Mouse (Mus musculus): ENCODE data around the gene Trp53tg5.

Trp53tg5 gene

DNA sequence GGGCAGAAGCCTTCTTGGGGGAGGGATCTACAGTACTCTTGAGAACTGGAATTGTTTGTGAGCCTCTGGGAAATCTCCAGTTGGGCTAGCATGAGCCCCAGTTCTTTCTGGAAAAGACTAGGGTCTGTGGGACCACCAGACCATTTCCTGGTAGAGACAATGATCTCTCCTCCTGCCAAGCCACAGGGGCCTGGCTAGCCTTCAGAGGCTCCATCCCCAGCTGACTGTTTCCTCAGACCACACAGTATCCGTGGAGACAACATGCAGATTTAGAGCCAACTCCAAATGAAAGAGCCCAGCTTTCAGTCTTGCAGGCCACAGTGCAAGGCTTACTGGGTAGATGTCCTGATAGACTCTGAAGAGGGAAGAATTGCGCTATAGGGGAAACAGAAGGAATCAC is 20.6 kb upstream of the Trp53tg5 start:
- DNase-seq, result no peak

DNA sequence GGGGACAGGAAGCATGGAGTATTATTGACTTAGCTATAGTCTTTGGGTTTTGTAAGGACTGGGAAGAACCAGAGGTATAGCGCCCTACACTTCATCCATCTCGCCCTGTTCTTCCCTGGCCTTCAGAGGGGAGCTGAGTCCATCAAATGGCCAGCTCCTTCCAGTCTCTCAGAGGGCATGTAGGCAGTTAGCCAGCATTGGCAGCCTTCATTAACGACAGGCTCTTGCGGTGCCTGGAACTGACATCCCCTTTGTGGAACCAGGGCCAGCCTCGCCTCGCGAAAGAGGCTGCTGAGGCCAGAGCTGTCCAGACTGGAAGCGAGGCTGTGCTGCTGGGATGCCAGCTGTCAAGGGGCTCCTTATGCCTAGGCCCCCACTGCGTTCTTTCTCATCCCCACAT is 14.3 kb upstream of the Trp53tg5 start:
- DNase-seq, result no peak

DNA sequence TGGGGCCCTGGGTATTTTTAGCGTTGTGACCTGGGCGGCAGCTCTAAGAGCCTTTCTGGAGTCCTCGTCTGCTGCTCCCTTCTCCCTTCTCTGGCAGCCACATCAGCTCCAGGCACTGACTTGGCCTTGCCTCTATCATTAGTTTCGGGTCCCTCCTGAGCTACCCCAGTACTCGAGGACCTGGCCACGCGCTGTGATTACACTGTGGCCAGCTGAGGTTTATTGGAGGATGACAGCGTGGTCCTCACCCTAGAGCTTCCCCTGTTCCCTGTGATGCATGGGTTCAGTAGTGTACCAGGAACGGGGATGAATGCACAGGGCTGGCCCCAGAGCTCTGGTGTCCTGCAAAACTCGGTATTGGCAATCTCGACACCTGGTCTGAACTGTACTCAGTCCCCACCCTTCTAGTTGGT is 13.6 kb upstream of the Trp53tg5 start:
- no peak for DNase-seq

DNA sequence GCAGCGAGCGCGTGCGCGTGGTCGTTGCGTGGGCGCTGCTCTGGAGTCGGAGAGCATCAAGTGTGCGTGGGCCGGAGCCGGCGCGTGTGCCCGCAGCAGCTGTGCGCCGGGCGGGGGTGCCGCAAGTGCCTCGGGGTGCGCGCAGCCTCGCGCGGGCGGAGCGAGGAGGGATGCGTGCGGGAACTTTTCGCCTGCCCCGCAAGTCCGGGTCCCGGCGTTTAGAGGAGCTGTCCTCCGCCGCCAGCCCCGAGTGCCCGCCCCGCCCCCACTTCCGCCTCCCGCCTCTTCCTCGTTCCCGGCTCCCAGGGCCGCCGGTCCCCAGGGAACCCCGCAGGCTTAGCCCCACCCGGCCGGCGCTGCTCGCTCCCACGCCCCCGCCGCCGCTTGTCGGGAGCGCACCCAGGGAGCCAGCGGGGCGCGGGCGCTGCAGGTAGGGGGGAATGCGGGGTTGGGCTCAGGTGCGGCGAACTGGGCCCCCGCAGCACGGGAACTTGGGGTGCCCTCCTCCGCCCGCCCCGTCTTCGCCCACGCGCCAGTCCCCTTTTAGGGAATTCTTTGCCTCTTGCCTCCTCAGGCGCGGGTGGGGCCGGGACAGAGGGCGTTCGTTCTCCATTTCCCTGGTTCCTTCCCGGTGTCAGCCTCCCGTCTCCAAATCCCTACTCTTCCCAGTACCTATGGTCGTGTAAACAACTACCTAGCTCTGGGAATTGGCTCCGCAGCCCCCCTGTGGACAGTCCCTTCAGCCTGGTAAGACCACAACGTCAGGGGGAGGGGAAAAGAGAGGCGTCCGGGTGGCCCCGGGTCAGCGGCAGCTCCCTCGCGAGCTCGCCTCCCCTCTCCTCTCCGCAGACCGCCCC is 13.0 kb upstream of the Trp53tg5 start:
- peak; percentile 41 for DNase-seq

DNA sequence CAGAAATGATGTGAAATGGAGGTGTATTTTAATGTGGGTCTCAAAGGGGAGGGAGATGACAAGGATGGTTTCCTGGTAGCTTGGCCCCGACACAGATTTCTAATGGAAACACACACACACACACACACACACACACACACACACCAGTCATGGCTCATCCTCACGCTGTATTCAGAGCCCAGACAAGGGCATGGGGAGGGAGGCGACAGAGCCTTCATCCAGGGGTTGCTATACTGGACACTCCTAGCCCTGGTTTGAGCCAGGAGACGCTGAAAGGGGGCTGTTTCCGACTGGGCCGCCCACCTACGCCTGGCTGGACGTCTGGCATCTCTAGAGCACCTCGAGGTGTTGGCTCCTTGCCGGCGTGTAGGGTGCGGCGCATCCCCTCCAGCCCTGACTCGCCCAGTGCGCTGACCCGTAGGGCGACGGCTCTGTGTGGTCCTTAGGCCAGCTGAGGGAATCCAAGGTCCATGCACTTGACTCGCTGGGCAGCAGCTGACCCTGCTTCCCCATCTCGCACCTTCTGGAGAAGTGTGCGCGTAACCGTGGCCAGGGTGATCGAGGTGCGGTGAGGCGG is 12.2 kb upstream of the Trp53tg5 start, which contains the start of gene Dbndd2:
Gene Dbndd2 (plus strand): TSS at position 426 of the 577 bp plus-strand sequence.
- peak; percentile 78 for DNase-seq

DNA sequence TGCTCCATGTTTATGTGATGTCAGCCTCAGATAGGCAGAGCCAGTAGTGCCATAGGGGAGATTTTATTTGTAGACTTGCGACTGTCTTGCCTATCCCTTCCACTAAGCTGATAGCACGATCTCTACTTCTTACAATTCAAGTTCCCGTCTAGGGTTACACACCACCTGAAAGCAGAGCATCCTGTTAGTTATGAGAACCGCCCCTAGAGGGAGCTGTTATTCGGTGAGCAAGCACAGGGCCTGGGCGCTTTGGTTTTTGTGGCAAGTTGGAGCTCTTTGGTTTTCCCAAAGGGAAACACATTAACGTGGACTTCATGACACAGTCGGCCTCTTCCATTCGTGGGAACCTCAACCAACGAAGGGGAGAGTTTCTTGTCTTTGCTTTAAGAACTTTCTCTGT is 3.3 kb downstream of the Trp53tg5 start:
- DNase-seq, result no peak

DNA sequence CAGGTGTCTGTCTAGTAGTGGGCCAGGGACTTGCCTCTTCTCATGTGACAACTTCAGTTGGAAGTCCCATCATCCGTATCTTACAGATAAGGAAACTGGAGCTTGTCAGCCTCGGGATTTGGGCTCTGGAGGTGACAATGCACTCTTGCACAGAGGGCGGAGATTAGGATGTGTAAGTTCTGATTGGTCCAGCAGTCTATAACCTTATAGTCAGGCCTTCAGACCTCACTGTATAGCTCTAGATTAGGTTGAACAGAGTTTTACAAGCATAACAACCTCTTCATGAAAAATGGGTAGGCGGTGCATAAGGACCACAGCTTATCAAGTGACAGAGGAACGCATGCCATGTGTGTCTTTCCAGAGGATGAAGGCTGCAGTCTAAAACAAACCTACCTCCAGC is 6.7 kb downstream of the Trp53tg5 start:
- no peak for DNase-seq

DNA sequence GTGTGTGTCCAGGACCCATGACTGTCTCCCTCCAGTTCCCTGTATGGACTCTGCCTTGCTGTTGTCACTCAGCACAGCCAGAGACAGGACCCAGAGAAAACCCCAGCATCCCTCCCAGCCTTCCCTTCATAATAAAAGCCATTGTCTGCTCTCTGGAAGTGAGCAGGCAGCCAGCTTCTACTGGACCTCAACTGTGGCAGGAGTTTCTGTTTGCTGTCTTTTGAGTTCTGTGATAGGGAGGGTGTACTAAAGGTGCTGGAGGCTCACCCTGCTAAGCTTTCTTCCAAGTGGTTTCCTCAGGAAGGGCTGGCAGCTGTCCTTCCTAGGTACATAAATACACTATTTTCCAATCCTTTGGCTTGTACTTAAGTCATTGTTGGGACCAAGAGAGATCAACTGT is 8.4 kb downstream of the Trp53tg5 start:
- no peak for DNase-seq

DNA sequence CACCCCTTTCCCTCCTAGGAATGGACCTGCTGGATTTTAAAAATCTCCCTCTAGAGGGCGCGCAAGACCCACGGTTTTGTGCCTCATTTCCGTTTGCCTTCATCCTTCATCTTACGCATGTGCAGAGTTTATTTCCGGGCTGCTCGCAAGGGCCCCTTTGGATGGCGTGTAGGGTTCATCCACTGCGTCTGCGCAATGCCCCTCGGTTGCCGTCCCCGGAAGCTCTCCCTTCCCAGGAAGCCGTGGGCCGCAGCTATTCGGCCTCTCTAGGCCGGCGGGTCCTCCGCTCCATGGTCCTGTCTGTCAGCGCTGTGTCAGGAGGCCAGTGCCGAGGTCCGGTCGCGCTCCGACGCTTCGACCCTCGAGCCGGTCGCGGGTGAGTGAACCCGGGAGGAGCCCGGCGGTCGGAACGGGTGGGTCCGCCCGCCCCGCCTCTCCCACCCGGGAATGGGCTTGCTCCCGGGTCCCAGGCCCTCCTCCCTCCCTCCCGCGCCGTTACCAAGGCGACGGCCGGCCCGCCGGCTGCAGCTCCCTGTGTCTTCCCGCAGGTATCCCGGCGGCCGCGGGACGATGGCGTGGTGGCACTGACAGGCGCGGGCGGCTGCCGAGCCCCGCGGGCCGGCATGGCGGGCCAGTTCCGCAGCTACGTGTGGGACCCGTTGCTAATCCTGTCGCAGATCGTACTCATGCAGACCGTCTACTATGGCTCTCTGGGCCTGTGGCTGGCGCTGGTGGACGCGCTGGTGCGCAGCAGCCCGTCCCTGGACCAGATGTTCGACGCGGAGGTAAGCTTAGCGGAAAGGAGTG is 12.6 kb downstream of the Trp53tg5 start, which contains the start of gene Gm20458:
Gene Gm20458 (plus strand): TSS at position 223 of the 807 bp plus-strand sequence.
- DNase-seq, result peak; percentile 98

DNA sequence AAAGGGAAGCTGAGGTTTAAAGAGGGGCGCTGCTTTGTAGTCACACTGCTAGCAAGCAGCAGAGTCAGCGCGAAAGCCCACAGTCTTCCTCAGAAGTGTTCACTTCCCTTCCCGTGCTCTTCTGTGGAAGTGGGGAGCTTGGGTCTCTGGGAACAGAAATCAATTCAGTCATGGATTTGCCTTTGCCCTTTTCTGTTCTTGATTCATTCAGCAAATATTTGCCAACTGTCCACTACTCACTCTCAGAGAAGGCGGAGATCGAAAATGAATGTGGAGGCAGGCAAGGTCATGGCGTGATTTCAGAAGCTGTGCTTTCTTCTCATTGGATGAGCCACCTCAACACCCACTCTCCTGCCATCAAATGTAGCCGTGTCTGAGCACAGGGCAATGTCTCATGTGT is 15.0 kb downstream of the Trp53tg5 start:
- DNase-seq, result peak; percentile 65

DNA sequence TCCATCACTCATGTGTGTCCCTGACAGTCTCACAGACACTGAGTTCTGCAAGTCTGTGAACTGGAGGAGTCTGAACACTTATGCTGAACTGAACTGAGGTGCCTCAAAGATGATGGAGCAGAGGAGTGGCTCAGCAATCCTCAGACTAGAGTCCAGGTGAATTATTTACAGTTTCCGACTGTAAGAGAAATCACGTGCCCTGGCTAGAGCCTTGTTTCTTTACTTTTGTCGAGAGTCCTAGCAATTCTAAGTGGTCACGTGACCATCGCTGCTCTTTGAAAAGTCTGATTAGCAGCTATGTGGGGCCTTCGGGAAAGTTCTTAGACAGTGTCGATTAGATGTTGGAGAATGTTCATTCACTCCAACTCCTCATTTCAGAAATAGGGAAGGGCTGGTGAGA is 15.6 kb downstream of the Trp53tg5 start:
- peak; percentile 87 for DNase-seq

DNA sequence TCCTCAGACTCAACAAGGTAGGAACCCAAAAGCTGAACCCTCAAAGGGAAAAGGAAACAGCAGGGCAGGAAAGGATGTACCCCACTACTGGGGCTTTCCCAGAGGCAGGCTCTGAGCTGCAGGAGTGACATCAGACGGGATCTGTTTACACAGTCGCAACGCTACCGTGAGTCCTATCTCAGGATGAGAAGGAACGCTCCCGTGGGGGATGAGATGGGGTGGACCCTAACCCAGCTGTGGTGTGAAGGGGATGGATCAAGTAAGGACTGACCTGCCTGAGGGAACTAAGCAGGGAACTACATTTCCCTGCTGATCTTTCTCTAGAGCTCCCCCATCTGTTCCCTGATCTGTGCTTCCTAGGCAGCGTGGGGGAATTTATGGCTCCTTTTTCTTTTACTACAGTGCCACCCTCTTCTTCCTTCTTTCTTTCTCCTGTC is 16.6 kb downstream of the Trp53tg5 start, which contains the start of gene Sys1:
Gene Sys1 (plus strand): TSS at position 101 of the 437 bp plus-strand sequence.
- no peak for DNase-seq

DNA sequence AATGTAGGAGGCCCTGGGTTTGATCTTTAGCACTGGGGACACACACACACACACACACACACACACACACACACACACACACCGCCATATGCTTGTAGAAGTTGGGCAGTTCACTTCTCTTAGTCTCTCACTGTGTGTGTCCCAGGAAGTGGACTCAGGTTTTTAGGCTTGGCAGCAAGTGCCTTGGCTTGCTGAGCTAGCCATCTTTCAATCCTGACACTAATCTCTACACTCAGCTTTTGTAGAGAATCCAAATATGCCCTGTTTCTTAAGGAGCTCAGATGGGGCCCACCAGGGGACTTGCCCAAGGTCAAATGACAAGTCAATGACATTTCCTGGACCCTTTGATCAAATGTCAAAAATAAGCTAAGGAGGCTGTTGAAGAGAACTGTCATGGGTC is 17.1 kb downstream of the Trp53tg5 start:
- DNase-seq, result no peak

DNA sequence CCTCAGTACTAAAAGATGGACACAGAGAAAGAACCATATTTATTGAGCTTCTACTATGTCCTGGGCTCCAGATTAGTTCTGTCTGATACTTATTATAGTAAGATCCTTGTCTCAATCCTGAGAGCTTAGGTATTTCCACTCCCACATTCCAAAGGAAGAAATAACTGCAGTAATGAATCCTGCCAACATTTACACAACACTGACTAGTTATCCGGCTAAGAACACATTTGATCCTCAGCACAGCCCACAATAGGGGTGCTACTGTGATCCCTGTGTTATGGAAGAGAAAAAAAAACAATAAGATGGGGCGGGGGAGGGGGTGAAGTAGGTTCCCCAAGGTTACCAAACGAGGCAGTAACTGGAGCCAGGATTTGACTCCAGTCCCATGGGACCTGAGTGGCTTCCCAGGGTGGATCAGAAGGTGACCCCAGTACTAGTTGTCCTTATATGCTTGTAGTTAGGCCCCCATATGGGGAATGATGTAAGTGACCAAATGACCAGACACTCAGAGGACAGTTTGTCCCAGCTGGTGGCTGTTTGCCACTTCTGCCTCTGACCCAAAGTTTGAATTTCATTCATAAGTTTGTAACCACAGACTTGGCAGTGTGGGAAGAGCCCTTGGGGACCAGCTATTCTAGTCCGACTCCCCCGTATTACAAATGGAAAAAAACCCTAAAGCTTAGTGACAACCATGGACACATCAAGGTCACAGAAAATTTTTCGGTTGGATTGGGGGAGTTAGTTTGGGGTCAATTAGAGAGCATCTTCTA is 17.9 kb downstream of the Trp53tg5 start:
- no peak for DNase-seq

DNA sequence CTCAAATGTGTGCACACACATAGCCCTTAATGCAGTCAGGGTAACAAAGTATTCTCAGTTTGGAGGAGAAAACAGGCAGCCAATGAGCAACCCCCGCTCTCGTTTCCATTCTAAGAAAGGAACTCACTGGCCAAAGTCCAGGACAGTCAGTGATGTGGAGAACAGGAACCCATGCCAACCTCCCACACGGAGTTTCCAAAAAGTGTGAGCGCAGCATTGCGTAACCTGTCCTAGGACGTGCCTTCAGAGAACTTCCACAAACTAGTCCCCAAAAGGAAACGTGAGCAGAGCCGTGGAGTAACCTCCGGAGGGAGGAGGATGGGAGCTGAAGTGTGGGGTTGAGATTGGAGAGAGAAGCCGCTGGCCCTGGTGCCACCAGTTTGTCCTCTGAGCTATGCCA is 18.7 kb downstream of the Trp53tg5 start:
- peak; percentile 96 for DNase-seq

DNA sequence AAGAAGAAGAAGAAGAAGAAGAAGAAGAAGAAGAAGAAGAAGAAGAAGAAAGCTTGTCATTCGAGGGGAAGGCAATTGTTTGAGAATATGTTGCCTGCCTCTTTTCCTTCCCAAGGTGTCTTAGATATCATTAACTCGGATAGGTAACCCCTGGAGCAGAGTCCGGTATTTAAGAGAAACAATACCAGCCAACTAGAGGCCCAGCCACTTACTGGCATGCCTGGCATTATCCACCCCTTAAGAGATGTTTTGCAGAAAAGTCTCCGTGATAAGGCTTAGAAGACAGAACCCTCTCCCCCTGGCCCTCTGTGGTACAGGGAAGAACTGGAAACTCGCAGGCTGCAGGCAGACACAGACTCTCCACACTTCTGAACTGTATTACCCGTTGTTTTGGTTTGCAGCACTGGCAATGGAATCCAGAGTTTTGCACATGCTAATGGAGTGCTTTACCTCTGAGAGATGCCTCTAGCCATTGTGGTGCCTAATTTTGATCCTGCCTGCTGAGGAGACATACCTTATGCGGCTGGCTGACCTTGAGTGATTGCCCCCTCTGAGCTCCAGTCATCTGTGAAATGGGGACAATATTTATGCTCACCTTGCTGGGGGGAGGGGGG is 19.5 kb downstream of the Trp53tg5 start:
- DNase-seq, result peak; percentile 67

DNA sequence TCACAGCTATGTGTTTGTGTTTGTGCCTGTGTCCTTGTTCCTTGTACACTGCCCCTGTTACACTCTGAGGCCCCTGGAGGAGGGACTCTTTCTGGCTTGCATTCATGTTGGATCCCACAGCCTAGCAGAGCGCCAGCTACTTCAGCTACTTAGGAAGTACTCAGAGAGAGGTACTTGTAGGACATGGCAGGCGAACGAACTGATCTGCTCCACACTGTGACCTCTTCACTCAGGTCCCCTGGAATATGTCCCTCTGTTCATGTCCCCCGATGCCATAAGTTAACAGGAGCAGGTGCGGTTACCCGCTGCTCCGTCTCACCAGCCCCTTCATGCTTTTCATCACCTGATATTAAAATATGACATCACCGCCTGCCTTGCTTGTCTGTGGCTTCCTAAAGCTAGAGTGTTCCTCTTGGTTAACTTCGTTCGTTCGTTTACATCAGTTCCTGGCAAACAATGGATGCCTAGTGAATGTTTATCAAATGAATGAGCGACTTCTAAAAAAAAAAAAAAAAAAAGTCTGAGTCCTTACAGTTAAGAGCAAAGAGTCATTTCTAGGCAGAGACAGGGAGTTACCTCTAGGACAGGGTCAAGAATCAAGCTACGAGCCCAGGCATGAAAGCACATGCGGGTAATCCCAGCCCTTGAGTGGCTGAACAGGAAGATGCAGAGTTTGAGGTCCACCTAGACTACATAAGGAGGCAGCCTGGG is 20.3 kb downstream of the Trp53tg5 start:
- peak; percentile 67 for DNase-seq

DNA sequence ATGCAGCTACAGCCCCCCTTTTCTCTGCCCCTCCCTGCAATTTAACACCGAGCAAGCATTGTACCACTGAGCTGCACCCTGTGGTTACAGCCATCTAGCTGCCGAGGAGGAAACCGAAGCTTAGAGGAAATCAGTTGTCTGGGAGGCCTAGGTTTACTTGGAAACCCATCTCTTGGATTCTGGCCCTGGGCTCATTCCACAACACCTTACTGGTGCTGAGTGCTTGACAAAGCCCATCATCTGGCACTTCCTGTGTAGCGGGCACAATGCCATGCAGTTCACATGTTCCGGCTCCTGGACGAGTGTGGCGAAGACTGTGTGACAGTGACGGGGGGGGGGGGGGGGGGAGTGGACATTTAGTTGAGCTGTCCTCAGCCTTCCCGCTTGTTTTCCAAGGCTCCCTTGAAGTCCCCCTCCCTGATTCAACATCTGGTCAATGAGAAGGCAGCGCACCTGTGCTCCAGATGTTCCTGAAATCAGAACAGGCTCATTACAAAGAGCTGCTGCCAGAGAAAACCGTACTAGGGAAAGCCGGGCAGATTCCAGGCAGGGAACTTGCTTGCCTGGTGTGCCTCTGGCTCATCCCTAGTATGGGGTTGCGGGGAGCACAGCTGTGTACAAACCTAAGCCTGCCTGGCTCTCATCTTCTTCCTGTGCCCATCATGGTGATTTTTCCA is 21.4 kb downstream of the Trp53tg5 start:
- peak; percentile 28 for DNase-seq

DNA sequence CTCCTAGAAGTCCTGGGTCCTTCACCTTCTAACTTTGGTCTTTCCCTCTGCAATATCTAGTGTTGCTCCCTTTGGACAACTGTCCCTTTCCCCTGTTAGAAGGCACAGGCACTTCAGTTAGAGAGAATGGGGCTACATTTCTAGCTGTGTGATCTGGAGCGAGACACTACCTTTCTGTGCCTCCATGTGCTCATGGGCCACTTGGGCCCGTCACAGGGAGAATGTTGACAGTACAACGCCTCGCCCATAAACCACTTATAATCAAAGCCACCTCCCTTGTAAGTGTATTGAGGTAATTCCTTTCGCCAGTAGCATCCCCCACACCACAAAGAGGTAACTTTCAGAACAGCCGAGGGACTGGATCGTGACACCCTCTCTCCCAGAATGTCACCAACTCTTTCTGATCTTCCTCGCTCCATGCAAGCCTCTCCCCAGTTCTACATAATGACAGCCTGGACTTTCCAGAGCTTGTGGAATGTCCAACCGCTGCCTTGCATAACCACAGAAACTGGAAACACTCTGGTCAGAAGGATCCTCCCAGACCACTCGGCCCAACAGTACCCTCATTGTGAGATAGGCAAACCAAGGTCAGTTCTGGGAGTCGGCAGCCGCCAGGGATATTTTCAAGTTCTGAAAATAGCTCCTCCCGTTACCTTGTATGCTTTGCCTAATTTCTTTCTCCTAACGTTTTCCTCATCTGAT is 24.0 kb downstream of the Trp53tg5 start:
- DNase-seq, result no peak

DNA sequence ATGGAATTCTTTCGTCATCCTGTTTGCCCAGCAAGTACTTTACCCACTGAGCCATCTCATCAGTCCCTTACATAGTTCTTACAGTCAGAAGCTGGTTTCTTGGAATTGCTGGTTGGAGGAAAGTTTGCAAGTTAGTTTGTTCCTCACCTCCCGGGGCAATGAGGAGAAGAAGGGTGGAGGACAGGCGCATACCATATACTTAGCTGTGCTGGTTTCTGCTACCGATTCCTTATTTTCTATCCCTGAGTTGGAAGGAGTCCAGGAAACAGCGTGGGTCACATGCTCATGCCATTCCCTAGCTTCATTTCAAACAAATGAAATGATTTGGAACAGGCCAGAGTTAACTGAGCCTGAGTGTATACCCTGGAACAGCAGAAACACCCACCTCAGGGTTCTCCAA is 24.6 kb downstream of the Trp53tg5 start:
- peak; percentile 6 for DNase-seq

Data from kidney, adult 11 months (tissue).